Mouse (Mus musculus) cerebellum, adult 11-12 months (tissue): Measurements from ENCODE around the gene Ctsz.
A peak's percentile ranks its signal among the peaks of the same experiment; 100 is the strongest.

Experiments
- DNase-seq: peaks from one replicate; pipeline ENCODE4 v3.0.0; 2022

Ctsz gene

GRCm38 (mm10) chr2:174438737-174439449 lies at the start of gene Ctsz:
TSS of gene Ctsz (minus strand) at chr2:174439039.
- DNase-seq, result peak; percentile 57

- no peak for DNase-seq
Observed at GRCm38 (mm10) chr2:174487005-174487404, 48.2 kb upstream of the Ctsz start.

GRCm38 (mm10) chr2:174478746-174479145 lies 39.9 kb upstream of the Ctsz start:
- DNase-seq, result no peak

GRCm38 (mm10) chr2:174477543-174478319 lies 38.9 kb upstream of the Ctsz start:
- DNase-seq, result no peak

GRCm38 (mm10) chr2:174473550-174473927 lies 34.7 kb upstream of the Ctsz start:
- DNase-seq, result no peak

- DNase-seq, result peak; percentile 99
Observed at GRCm38 (mm10) chr2:174472818-174473549, 34.1 kb upstream of the Ctsz start, which contains the start of gene Prelid3b. TSS of gene Prelid3b (minus strand) at chr2:174473081.

- no peak for DNase-seq
Observed at GRCm38 (mm10) chr2:174472407-174472806, 33.6 kb upstream of the Ctsz start.

- no peak for DNase-seq
Observed at GRCm38 (mm10) chr2:174470786-174471405, 32.1 kb upstream of the Ctsz start.

- no peak for DNase-seq
Observed at GRCm38 (mm10) chr2:174470333-174470732, 31.5 kb upstream of the Ctsz start.

- peak; percentile 98 for DNase-seq
Observed at GRCm38 (mm10) chr2:174463789-174464523, 25.1 kb upstream of the Ctsz start, which contains the start of gene Atp5e. TSS of gene Atp5e (minus strand) at chr2:174464105.

- no peak for DNase-seq
Observed at GRCm38 (mm10) chr2:174463370-174463769, 24.5 kb upstream of the Ctsz start.

- DNase-seq, result no peak
Observed at GRCm38 (mm10) chr2:174459365-174459764, 20.5 kb upstream of the Ctsz start.

GRCm38 (mm10) chr2:174453681-174454080 lies 14.8 kb upstream of the Ctsz start:
- DNase-seq, result no peak

- no peak for DNase-seq
Observed at GRCm38 (mm10) chr2:174450353-174450752, 11.5 kb upstream of the Ctsz start, which contains the start of gene Tubb1. TSS of gene Tubb1 (plus strand) at chr2:174450695.

GRCm38 (mm10) chr2:174448405-174448804 lies 9.6 kb upstream of the Ctsz start:
- DNase-seq, result no peak

GRCm38 (mm10) chr2:174446905-174447304 lies 8.1 kb upstream of the Ctsz start:
- no peak for DNase-seq

GRCm38 (mm10) chr2:174446492-174446891 lies 7.7 kb upstream of the Ctsz start:
- no peak for DNase-seq

- no peak for DNase-seq
Observed at GRCm38 (mm10) chr2:174445018-174445417, 6.2 kb upstream of the Ctsz start.

- no peak for DNase-seq
Observed at GRCm38 (mm10) chr2:174444359-174444758, 5.5 kb upstream of the Ctsz start.

GRCm38 (mm10) chr2:174443046-174443445 lies 4.2 kb upstream of the Ctsz start:
- no peak for DNase-seq

- no peak for DNase-seq
Observed at GRCm38 (mm10) chr2:174442460-174442859, 3.6 kb upstream of the Ctsz start.

- DNase-seq, result no peak
Observed at GRCm38 (mm10) chr2:174441898-174442297, 3.1 kb upstream of the Ctsz start.
